Mouse (Mus musculus) liver, postnatal 0 days (tissue): Measurements from ENCODE around the gene Smc5. TPM values are rescaled to one million over a fixed set of nuclear protein-coding genes. Genes with fewer than 3 reads are reported as not detected.

Source experiments
- ATAC-seq: fragments of 200-750 bp; cut with Nextera tagmentation; 2 replicates; pipeline ENCODE4 v1.8.0; 2017; ENCODE audit warnings: mild to moderate bottlenecking, moderate library complexity
- DNase-seq: peaks from one replicate; pipeline ENCODE4 v3.0.0-alpha.2; 2016
- H3K27ac ChIP-seq: fragments of 300-500 bp; sonication (generic); 2 replicates; pipeline ENCODE4 v1.5.1; 2014; ENCODE audit warnings: antibody characterized with exemption, moderate library complexity, mild to moderate bottlenecking, low read depth
- H3K27me3 ChIP-seq: fragments of 300-500 bp; sonication (generic); 2 replicates; pipeline ENCODE4 v1.6.1; 2014; ENCODE audit warnings: low read length, control low read depth, mixed read lengths; ENCODE audit not compliant: insufficient read depth
- H3K36me3 ChIP-seq: fragments of 300-500 bp; sonication (generic); replicated peaks from 2 replicates; pipeline ENCODE4 v1.6.1; 2014; ENCODE audit warnings: mild to moderate bottlenecking, control low read depth, low read length, moderate library complexity, mixed read lengths; ENCODE audit not compliant: insufficient read depth
- H3K4me1 ChIP-seq: fragments of 300-500 bp; sonication (generic); 2 replicates; pipeline ENCODE4 v1.6.1; 2014; ENCODE audit warnings: antibody characterized with exemption, mild to moderate bottlenecking, control low read depth; ENCODE audit not compliant: insufficient read depth
- H3K4me2 ChIP-seq: fragments of 300-500 bp; sonication (generic); 2 replicates; pipeline ENCODE4 v1.6.1; 2014; ENCODE audit warnings: low read depth, mild to moderate bottlenecking, low read length, moderate library complexity, mixed read lengths
- H3K4me3 ChIP-seq: fragments of 300-500 bp; sonication (generic); 2 replicates; pipeline ENCODE4 v1.5.1; 2014; ENCODE audit warnings: low read depth, low read length
- H3K9ac ChIP-seq: fragments of 300-500 bp; sonication (generic); replicated peaks from 2 replicates; pipeline ENCODE4 v1.6.1; 2014; ENCODE audit warnings: mild to moderate bottlenecking, moderate library complexity
- H3K9me3 ChIP-seq: fragments of 300-500 bp; sonication (generic); 2 replicates; pipeline ENCODE4 v1.6.1; 2016; ENCODE audit warnings: mild to moderate bottlenecking, control low read depth, low read length, mixed read lengths
- CTCF ChIP-seq: sonication (generic); IDR thresholded peaks from 2 replicates; pipeline ENCODE4 v1.5.1; 2016; ENCODE audit warnings: antibody characterized with exemption, low read depth
- EP300 ChIP-seq: IDR thresholded peaks from 2 replicates; pipeline ENCODE4 v1.6.1; 2016; ENCODE audit warnings: antibody characterized with exemption, low read depth, mild to moderate bottlenecking
- WGBS: fragments of 180-500 bp; shearing (Covaris S2); extraction: QIAGEN DNeasy Blood & Tissue Kit; methylation state at CpG from one replicate; pipeline ENCODE4 v1.1.7; 2014; ENCODE audit not compliant: insufficient replicate concordance; 5-methylcytosine and 5-hydroxymethylcytosine counted together
- polyA plus RNA-seq: library from polyadenylated mRNA; unstranded; fragments of >200 nt; fragmentation: Nextera tagmentation; extraction: Ambion mirVana; gene quantifications from 2 replicates; pipeline ENCODE4 v1.2.1, GENCODE M21; 2015

Smc5 gene
- polyA plus RNA-seq, 1 experiment from 2014 or later, result 6.8 TPM

DNA sequence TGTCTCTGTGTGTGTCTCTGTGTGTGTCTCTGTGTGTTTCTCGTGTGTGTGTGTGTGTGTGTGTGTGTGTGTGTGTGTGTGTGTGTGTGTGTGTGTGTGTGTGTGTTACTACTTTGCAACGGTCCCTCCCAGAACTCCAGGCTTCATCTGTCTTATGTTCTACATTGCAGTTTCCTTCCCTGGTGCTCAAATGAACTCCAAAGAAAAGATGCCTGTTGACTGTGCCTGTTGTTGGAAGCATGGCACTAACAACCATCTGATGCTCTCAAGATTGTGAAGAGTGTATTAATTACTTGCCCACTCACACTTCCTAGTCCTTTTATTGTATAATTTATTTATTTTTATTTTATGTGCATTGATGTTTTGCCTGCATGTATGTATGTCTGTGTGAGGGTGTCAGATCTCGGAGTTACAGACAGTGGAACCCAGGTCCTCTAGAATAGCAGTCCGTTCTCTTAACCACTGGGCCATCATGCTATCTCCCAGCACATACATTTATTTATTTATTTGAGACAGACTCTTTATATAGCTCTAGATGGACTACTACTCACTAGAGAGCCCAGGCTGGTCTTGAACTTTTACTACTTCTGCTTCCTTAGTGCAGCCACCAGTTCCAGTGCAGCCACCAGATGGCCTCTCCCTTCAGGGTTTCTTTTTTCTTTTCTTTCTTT, 492 bp upstream of the Smc5 start:
- Histone ChIP-seq H3K4me3 (peak overlapping the region; percentile 69), H3K36me3 (no peaks in the 10 kb centered on the region), H3K9me3 (no peaks in the 10 kb centered on the region), H3K4me2 (peak overlapping the region; percentile 85), H3K9ac (peak overlapping the region; percentile 87; the same call in 1 of the 2 replicates), H3K27ac (no peak overlapping the region), H3K27me3 (no peaks in the 10 kb centered on the region), H3K4me1 (peaks cover 8% of the 10 kb centered on the region)
- TF ChIP-seq EP300 (no peak), CTCF (no peak)
- ATAC-seq, result peak; percentile 10; the same call in 1 of the 2 replicates
- WGBS, result 64% methylated on average over 3 of the region's 4 CpGs
- no peak for DNase-seq

DNA sequence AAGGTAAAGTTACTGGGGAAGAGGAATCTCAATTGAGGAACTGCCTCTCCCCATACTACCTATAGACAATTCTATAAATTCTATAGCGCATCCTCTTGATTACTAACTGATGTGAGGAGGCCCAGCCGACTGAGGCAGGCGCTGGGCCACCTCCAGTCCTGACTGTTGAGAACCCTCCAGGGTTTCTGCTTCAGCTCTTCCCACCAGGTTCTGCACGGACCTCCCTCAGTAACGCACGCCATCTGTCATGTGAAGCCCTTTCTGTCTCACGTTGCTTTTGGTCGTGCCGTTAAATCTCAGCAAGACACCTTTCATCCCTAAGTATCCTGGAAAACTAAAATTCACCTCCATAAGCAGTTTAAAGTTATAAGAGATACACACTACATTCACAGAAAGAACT, 16.9 kb downstream of the Smc5 start:
- Histone ChIP-seq H3K36me3 (peaks cover 48% of the 10 kb centered on the region), H3K27me3 (no peaks in the 10 kb centered on the region), H3K9me3 (no peaks in the 10 kb centered on the region), H3K4me3 (no peak overlapping the region), H3K9ac (no peak overlapping the region), H3K27ac (no peak overlapping the region), H3K4me1 (no peaks in the 10 kb centered on the region), H3K4me2 (no peak overlapping the region)
- TF ChIP-seq CTCF, result no peak
- 88% methylated on average over 9 of the region's 9 CpGs for WGBS
- DNase-seq (no peak), ATAC-seq (no peak)

DNA sequence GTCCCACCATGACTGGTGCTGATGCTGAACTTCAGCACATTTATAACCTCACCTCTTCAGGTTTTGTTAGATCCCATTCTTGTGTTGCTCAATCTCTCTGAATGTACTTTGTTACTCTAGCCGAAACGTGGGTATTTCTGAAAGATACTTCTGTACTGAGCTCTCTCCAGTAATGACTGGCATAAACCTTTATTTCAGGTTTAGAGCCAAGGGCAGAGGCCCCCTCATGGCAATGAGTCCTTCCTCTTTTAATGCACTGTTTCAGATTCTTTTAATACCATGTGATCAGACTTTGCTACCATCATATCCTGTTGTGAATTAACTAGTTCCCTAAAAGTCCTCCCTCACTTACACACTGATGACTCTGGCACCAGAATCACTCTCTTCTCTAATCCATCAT, 27.2 kb downstream of the Smc5 start:
- ATAC-seq (peak; percentile 47; the same call in 1 of the 2 replicates), DNase-seq (no peak)
- Histone ChIP-seq H3K4me2 (no peak overlapping the region), H3K27ac (no peak overlapping the region), H3K4me1 (no peaks in the 10 kb centered on the region), H3K27me3 (no peaks in the 10 kb centered on the region), H3K36me3 (peaks cover 21% of the 10 kb centered on the region), H3K9ac (no peak overlapping the region), H3K9me3 (no peaks in the 10 kb centered on the region), H3K4me3 (no peak overlapping the region)
- no peak for TF ChIP-seq CTCF
- no peak for TF ChIP-seq EP300
- 61% methylated on average over 2 of the region's 2 CpGs for WGBS

DNA sequence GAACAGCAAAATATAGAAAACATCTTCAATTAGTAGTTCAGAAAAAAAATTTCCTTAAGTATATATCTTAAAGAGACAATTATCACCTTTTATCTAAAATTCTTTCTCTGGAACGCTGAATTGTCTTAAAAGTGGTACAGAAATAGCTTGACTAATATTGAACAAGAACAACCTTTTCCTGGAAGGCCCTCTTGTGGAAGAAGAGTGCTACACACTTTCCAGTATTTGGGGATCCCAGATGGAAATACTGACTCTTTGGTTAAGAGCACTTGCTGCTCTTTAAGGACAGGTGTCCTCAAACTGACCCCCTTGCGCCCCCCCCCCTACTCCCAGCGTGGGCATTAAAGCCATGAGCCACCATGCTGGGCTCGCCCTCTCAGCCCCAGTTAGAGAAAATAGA, 48.6 kb downstream of the Smc5 start:
- no peak for TF ChIP-seq EP300
- peak; percentile 72 for TF ChIP-seq CTCF
- no peak overlapping the region for H3K4me3 ChIP-seq
- H3K27me3 ChIP-seq, result no peaks in the 10 kb centered on the region
- no peak overlapping the region for H3K27ac ChIP-seq
- ATAC-seq (no peak), DNase-seq (no peak)
- H3K4me1 ChIP-seq, result no peaks in the 10 kb centered on the region
- peaks cover 38% of the 10 kb centered on the region for H3K36me3 ChIP-seq
- H3K9me3 ChIP-seq, result no peaks in the 10 kb centered on the region
- 67% methylated on average over 4 of the region's 4 CpGs for WGBS
- H3K9ac ChIP-seq, result no peak overlapping the region
- no peak overlapping the region for H3K4me2 ChIP-seq

DNA sequence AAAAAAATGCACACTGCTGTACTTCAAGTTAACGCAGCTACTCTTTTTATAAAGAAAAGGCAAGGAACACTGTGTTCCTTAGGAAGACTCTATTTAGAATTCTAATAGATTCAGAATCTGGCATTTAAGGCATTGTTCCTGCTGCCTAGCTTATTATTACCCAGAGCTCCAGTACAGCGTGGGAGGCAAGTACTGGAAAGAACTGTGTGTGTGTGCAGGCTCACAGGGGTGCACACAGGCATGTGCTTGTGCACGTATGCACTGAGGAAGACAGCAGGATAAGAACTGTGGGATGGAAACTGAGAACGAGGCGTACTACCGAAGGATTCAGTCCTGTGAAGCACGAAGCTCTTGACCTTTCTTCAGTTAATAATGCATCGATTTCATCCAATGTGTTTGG, 59.4 kb downstream of the Smc5 start:
- Histone ChIP-seq H3K27ac (no peak overlapping the region), H3K9me3 (no peaks in the 10 kb centered on the region), H3K9ac (no peak overlapping the region), H3K4me3 (no peak overlapping the region), H3K4me2 (no peak overlapping the region), H3K27me3 (no peaks in the 10 kb centered on the region), H3K4me1 (no peaks in the 10 kb centered on the region), H3K36me3 (peaks cover 43% of the 10 kb centered on the region)
- DNase-seq, result no peak
- TF ChIP-seq EP300 (no peak), CTCF (no peak)
- no peak for ATAC-seq
- WGBS, result 91% methylated on average over 8 of the region's 8 CpGs

DNA sequence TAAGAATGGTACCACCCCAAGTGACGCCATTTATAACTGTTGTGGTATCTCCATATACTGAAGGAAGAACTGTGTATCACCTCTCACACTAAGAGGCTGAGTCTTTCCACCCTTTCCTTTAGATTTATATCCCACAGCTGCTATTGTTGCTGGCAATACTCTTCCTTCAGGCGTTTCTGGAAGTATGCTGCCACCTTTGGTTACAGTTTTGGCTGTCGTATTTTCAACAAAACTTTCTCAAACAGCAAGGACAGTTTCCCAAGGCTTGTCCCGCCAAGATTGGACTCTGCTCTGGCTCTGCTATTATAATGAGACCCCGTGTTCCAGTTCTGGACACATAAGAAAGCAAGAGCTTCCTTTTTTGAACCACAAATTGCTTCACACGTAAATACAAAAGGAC, 62.4 kb downstream of the Smc5 start:
- no peak overlapping the region for H3K4me2 ChIP-seq
- ATAC-seq (no peak), DNase-seq (no peak)
- TF ChIP-seq CTCF (0 out of 2 replicates have a peak, but pooled peaks have one; percentile 9), EP300 (no peak)
- H3K9ac ChIP-seq, result no peak overlapping the region
- peaks cover 48% of the 10 kb centered on the region for H3K36me3 ChIP-seq
- H3K4me3 ChIP-seq, result no peak overlapping the region
- WGBS, result 85% methylated on average over 6 of the region's 6 CpGs
- no peaks in the 10 kb centered on the region for H3K4me1 ChIP-seq
- no peak overlapping the region for H3K27ac ChIP-seq
- H3K9me3 ChIP-seq, result no peaks in the 10 kb centered on the region
- H3K27me3 ChIP-seq, result no peaks in the 10 kb centered on the region
